Mouse (Mus musculus): Measurements from ENCODE around the gene Gsta2.
"Not testable (repeated sequence)": the region's sequence is repeated elsewhere in the genome, so short reads cannot be mapped to it uniquely, and the experiment has no call there.

The Gsta2 gene

GRCm38 (mm10) chr9:78299143-78299542, 56.4 kb downstream of the Gsta2 start:
- DNase-seq (ENCODE audit: low spot score in 2 of 2), result not testable (repeated sequence)

GRCm38 (mm10) chr9:78298232-78298631, 57.4 kb downstream of the Gsta2 start:
- DNase-seq (ENCODE audit: low spot score in 2 of 2), result no peak

- DNase-seq (ENCODE audit: low spot score in 2 of 2), result peak; percentile 6 to 9
These were observed 59.5 kb downstream of the Gsta2 start for GRCm38 (mm10) chr9:78296089-78296488.

DNA sequence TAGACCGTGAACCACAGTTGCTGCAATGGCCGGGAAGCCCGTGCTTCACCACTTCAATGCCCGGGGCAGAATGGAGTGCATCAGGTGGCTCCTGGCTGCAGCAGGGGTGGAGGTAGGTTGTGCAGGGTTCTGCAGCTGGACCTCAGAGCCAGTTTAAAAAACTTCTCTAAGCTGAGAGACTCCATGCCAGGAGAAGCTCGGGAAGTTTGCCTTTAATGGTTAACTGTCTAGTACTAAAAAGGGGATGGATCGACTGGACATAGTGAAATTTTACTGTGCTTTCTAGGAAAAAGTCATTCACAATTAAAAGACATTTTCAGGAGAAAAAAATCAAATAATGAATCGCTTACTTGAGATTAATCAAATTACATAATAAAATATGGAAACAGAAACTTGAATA, 60.8 kb downstream of the Gsta2 start:
- DNase-seq (ENCODE audit: low spot score in 2 of 2), result not testable (repeated sequence)

GRCm38 (mm10) chr9:78293683-78294082, 61.9 kb downstream of the Gsta2 start:
- DNase-seq (ENCODE audit: low spot score in 2 of 2), result not testable (repeated sequence)

GRCm38 (mm10) chr9:78292462-78292861, 63.1 kb downstream of the Gsta2 start:
- DNase-seq (ENCODE audit: low spot score in 2 of 2), result not testable (repeated sequence)

DNA sequence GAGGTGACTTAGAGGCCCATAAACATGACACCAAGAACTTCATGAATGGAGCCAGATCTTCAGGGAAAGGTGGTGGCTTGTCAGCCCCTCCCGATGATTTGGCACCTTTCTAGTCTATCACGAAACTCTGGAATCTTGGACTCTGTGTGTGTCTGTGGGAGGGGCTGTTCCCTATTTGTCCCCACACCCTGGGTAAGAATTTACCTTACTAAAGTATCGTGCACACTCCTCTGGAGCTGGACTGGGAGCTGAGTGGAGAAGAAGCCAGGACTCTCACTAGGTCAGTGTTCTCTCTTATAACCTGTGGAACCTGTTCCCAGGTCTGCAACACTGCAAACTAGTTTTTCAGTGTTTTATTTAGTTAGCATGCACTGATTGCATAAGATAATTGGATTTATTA, 65.9 kb downstream of the Gsta2 start, which contains the start of gene Gm10639:
Gene Gm10639 (plus strand): TSS at position 201 of the 400 bp plus-strand sequence.
- DNase-seq (ENCODE audit: low spot score in 2 of 2), result not testable (repeated sequence)

- DNase-seq (ENCODE audit: low spot score in 2 of 2), result not testable (repeated sequence)
These were observed 66.5 kb downstream of the Gsta2 start for GRCm38 (mm10) chr9:78289063-78289462.

GRCm38 (mm10) chr9:78282002-78282711, 73.4 kb downstream of the Gsta2 start:
- DNase-seq (ENCODE audit: low spot score in 2 of 2), result not testable (repeated sequence)
